Mouse (Mus musculus): ENCODE data around the gene Cacna1h.

- TF ChIP-seq CTCF (IDR thresholded peaks at IDR 0.05; ENCODE audit: borderline replicate concordance, extremely low read depth, insufficient read depth, insufficient read length), result no peak
- no peak for TF ChIP-seq POLR2A (IDR thresholded peaks at IDR 0.05; ENCODE audit: borderline replicate concordance, extremely low read depth, insufficient read depth, insufficient read length, poor library complexity, severe bottlenecking)
Observed at GRCm38 (mm10) chr17:25441417-25441816, 7.8 kb upstream of the Cacna1h start.

Data from brain, embryonic 14.5 days (tissue).